Mouse (Mus musculus): ENCODE measurements around the gene Cox4i2. TPM values are rescaled to one million over a fixed set of nuclear protein-coding genes. Genes with fewer than 3 reads are reported as not detected.

Cox4i2 gene
- total RNA-seq, 2 experiments from 2014 or later, result 4.9 to 5.6 TPM

GRCm38 (mm10) chr2:152734501-152734900 is 19.5 kb upstream of the Cox4i2 start:
- no peak for DNase-seq (ENCODE audit: low spot score in 2 of 2)

GRCm38 (mm10) chr2:152734984-152735383 is 19.0 kb upstream of the Cox4i2 start:
- DNase-seq (ENCODE audit: low spot score in 2 of 2), result peak; percentile 80 to 93

GRCm38 (mm10) chr2:152736090-152736601 is 17.8 kb upstream of the Cox4i2 start, which contains the start of gene Id1:
Id1 (plus strand) TSS chr2:152736251.
- peak; percentile 46 to 80 for DNase-seq (ENCODE audit: low spot score in 2 of 2)

DNA sequence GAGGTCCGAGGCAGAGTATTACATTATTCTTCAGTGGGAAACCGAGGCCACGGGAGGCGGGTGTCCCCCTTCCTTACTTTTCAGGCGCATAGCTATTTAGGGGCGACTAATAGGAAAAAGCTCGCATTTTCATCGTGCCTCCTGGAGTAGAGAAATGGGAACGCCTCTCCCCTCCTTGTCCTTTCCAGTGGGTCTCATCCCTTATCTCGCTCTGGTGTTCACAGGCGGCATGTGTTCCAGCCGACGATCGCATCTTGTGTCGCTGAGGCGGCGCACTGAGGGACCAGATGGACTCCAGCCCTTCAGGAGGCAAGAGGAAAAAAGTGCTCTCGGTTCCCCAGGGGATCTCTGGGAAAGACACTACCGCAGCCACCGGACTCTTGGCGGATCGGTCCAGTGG is 17.2 kb upstream of the Cox4i2 start:
- DNase-seq (ENCODE audit: low spot score in 2 of 2), result peak in 1 of 2 experiments; percentile 18

GRCm38 (mm10) chr2:152737306-152738221 is 16.4 kb upstream of the Cox4i2 start:
- DNase-seq (ENCODE audit: low spot score in 2 of 2), result peak in 1 of 2 experiments; percentile 22

GRCm38 (mm10) chr2:152738341-152738740 is 15.6 kb upstream of the Cox4i2 start:
- DNase-seq (ENCODE audit: low spot score in 2 of 2), result no peak

GRCm38 (mm10) chr2:152739031-152739841 is 14.7 kb upstream of the Cox4i2 start:
- peak; percentile 75 to 82 for DNase-seq (ENCODE audit: low spot score in 2 of 2)

- no peak for DNase-seq (ENCODE audit: low spot score in 2 of 2)
These were observed 14.1 kb upstream of the Cox4i2 start for GRCm38 (mm10) chr2:152739842-152740260.

DNA sequence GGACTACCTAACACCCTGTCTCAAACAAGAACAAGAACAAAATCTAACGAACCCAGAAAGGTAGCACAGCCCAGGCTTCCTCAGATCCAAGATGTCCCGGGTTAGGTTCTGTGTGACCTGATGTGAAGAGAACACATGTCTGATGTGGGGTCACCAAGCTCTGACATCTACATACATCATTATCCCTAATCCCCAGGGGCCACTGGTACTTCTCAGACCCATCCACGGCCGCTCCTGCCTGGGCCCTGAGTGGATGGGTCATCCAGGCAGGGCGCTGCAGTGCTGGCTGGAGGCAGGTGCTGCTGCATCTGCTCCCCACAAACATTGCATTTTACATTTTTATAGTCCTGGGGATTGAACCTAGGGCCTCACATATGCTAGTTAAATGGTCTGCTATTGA is 13.5 kb upstream of the Cox4i2 start:
- no peak for DNase-seq (ENCODE audit: low spot score in 2 of 2)

GRCm38 (mm10) chr2:152741153-152742041 is 12.6 kb upstream of the Cox4i2 start:
- peak in 1 of 2 experiments; percentile 60 for DNase-seq (ENCODE audit: low spot score in 2 of 2)

DNA sequence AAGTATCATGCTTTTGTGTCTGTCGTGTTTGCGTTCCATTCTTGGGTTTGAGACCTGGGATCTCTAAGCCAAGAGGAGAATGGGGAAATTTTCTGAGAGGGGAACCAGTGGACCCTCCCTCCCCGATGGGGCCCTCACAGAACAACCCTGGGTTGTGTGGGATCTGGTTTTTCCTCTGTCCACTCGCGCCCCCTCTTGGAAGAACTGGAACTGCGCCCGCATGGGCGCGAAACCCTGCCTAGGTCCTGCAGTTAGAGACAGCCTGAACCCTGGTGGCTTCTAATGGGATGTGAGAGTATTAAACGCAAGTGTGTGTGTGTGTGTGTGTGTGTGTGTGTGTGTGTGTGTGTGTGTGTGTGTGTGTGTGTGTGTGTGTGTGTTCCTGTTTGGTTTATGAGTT is 11.5 kb upstream of the Cox4i2 start:
- peak; percentile 61 to 78 for DNase-seq (ENCODE audit: low spot score in 2 of 2)

DNA sequence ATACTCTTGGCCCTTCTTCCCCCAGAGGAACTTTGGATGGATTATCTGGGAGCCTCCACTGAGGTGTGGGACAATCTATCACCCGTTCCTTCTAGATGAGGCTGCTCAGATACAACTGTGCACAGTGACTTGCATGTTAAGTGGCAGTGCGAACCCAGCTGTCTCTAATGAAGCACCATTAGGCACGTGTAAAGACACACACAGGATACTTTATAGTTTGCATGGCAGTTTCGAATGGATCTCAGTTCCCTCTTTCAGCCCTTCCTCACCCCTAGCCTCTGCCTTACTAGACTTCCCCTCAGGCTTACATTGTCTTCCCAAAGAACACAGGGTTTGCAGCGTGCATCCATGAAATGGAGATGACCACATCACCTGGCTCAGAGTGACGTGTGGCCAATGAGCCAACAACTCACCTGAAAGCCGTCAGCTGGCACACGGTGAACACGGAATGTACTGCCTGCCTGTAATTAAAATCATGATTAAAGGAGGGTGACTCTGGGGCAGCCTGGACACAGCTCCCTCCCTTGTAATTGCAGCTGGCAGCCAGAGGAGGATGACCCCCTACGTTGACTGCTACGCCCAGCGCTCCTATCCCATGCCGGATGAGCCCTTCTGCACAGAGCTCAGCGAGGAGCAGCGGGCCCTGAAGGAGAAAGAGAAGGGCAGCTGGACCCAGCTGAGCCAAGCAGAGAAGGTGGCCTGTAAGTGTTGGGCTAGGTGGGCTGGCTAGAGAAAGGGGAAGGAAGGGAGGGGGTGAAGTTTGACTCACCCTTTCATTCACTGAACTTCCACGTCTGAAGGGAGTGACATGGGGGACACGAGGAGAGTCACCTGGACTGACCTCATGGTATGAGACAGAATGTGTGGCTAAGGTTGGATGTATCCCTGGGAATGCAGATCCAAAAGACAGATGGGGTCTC is 2.8 kb downstream of the Cox4i2 start:
- no peak for DNase-seq (ENCODE audit: low spot score in 2 of 2)

DNA sequence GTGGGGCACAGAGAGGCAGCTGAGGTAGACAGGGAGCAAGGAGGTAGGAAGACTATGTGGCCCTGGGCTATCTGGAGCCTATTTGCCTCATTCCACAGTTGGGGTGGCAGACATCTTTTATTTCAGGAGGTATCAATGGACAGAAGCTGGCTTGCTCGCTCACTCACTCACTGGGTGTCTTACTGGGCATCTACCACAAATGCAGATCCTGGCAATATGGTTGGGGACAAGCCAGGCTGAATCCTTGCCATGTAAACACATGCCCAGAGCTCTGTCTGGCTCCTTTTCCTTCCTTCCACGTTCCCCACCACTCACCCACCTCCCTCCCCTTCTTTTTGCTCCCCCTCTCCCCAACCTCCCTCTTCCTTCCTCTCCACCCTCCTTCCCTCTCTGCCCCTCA is 3.5 kb downstream of the Cox4i2 start:
- DNase-seq (ENCODE audit: low spot score in 2 of 2), result no peak

- DNase-seq (ENCODE audit: low spot score in 2 of 2), result no peak
These were observed 4.4 kb downstream of the Cox4i2 start for GRCm38 (mm10) chr2:152758351-152758750.

DNA sequence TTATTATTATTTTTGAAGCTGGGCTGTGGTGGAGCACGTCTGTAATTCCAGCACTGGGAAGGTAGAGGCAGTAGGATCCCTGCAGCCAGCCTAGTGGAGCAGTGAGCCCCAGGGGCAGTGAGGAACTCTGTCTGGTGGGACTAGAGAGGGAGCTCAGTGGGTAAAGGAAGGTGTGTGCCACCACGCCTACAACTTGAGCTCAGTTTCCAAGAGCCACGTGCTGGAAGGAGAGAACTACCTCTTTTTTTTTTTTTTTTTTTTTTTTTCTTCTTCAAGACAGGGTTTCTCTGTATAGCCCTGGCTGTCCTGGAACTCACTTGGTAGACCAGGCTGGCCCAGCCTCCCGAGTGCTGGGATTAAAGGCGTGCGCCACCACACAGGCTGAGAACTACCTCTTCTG is 9.3 kb downstream of the Cox4i2 start:
- no peak for DNase-seq (ENCODE audit: low spot score in 2 of 2)

DNA sequence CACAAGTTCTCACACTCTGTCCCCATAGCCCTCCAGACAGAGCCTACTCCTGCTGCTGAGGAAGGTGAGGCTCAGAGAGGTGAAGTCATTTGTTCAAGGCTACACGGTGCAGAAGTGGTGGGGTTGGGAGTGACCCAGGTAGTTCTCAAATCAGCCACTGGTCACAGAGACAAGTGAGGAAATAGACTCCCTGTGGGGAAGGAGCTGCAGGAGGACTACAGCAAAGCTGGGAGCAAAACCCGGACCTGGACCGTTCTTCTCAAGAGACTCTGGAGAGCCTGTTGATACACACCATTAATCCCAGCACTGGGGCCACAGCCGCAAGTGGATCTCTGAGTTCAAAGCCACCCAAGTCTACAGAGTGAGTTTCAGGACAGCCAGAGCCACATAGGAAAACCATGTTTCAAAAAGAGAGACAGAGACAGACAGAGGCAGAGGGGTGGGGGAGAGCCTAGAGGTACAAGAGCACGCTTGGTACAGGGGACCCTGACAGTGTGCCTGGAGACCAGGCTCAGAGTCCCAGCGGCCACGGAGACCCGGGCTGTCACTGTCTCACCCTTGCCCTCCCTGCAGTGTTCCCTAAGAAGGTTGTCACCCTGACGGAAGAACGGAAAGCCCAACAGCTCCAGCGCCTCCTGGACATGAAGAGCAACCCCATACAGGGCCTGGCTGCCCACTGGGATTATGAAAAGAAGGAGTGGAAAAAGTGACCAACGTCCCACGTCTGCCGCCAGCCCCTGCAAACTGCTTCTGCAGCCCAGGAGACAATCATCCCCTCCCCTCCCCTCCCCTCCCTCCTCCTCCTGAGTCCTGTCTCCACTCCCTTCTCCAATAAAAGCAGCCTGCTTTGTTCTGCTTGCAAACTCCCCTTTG is 10.4 kb downstream of the Cox4i2 start:
- peak in 1 of 2 experiments; percentile 32 for DNase-seq (ENCODE audit: low spot score in 2 of 2)

- DNase-seq (ENCODE audit: low spot score in 2 of 2), result no peak
These were observed 11.2 kb downstream of the Cox4i2 start for GRCm38 (mm10) chr2:152765045-152765674.
